Mouse (Mus musculus) common myeloid progenitor, adult 5-6 weeks (primary cell): ENCODE data around the gene Ippk. TPM values are rescaled to one million over a fixed set of nuclear protein-coding genes. Genes with fewer than 3 reads are reported as not detected.

Experiments
- ATAC-seq: replicated peaks from 2 replicates; pipeline ENCODE4 v1.8.0; 2016; ENCODE audit warnings: low read depth, mild to moderate bottlenecking, moderate TSS enrichment, inconsistent platforms; ENCODE audit not compliant: poor library complexity, severe bottlenecking
- total RNA-seq: library from RNA; stranded (forward); fragments of 200-1000, 187-1606 nt; gene quantifications from 2 replicates; pipeline ENCODE4 v1.2.3, GENCODE M21; 2017

The Ippk gene
- total RNA-seq, 1 experiment from 2014 or later = 11.3 TPM

- no peak for ATAC-seq
Measured at GRCm38 (mm10) chr13:49478851-49479374, 57.9 kb downstream of the Ippk start.

DNA sequence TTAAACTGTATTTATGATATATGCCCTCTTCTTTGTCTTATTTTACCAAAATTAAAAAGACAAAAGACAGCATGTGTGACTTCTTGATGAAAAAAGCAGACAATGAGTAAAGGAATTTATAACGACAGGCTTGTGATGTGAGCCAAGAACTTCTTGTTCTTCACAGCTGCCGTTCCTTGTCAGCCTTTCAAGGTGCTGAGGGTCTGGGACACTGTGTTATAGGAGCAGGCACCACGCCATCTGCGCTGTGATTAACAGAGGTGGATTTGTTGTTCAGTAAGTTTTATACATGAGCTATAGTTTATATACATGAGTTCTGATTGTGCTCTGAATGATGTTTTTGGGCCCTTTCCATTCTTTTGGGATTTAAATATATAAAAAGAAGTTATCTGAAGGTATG lies 58.4 kb downstream of the Ippk start:
- no peak for ATAC-seq

DNA sequence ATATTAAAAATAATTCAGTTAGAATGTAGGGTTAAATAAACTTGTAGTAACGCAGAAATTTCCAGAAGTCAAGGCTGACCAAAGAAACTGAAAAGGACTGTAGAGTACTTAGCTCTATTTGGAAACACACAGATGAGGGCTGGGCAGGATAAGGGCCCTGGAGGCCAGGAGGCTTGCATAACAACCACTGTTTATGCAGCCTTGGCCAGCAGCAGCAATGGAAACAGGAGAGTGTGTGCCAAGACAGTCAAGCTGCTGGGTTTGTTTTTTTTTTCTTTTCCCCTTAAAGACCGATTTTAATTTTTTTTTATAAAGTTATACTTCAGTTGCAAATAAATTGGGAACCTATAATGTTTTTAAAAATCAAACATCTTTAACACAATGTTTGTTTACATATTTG lies 59.0 kb downstream of the Ippk start:
- ATAC-seq = no peak

GRCm38 (mm10) chr13:49480551-49480950 lies 59.5 kb downstream of the Ippk start:
- ATAC-seq = no peak

DNA sequence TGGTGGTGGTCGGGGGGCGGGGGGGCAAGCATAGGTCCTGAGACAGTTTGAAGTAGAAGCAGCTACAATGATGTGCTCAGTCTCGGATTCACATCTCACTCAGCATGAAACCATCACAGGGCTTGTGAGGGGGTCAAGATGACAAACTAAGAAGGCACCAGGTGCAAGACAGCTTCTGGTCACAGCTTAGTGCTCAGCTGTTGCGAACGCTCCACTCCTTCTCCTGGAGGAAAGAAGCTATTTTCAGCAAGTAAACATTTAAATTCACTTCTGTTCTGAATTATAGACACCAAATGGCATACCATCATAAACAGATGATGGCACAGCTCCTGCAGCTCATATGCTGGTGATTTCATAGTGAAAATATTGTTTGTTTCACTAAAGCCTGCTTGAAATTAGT lies 64.3 kb downstream of the Ippk start:
- ATAC-seq = no peak

GRCm38 (mm10) chr13:49492376-49493368 lies 71.6 kb downstream of the Ippk start, which contains the start of gene Tes3-ps:
Tes3-ps (plus strand) TSS chr13:49493318.
- ATAC-seq = no peak

DNA sequence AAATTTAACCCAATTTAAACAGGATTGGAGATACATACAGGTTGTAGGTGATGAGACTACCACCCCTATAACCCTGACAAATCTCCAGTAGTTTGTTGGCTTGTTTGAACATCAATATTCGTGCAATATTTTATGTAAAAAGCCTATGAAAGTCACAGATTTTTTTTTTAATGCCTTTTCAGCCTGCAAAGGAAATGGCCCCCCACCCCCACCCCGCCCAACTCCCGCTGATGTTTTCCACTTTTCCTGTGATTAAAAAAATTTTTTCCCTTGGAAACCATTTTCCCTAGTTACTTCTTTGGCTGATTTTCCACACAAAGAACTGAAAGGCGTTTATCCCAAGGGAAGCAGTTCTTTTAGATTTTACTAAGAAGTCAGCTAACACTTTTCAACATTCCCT lies 83.5 kb downstream of the Ippk start, which contains the start of gene Ecm2:
Ecm2 (plus strand) TSS at position 301 of the 400 bp plus-strand sequence.
- ATAC-seq = no peak

DNA sequence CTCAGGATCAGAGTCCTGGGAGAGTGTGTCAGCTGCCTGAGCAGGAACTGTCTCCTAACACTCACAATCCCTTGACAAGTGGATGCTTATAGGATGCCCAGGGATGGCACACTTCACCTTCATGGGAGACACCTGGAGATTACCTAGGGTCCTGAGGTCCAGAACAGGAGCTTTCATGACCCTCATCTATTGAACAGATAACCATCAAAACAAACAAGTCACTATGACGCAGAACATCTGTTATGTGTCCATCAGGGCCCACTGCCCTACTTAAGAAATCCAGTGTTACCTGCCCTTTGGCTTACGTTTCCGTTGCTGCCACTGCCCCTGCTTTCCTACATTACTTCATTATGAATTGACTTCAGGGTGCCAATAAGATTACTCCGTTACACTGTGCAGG lies 84.7 kb downstream of the Ippk start:
- ATAC-seq = no peak

GRCm38 (mm10) chr13:49507176-49507575 lies 86.1 kb downstream of the Ippk start:
- no peak for ATAC-seq

Other genes starting within 250 kb of the Ippk start
- 29.3 and 42.7 TPM in 2 replicates for gene Ninj1, start 233.8 kb upstream of the Ippk start, total RNA-seq
- gene Card19, start 205.2 kb upstream of the Ippk start, total RNA-seq = 11.0 and 19.1 TPM in 2 replicates
- gene Susd3, start 172.5 kb upstream of the Ippk start, total RNA-seq = 1.4 and 4.2 TPM in 2 replicates
- gene Fgd3, start 100.9 kb upstream of the Ippk start, total RNA-seq = 8.8 and 11.9 TPM in 2 replicates
- 20.4 and 24.3 TPM in 2 replicates for gene Bicd2, start 79.7 kb upstream of the Ippk start, total RNA-seq
- gene Tes3-ps, start 72.1 kb downstream of the Ippk start, total RNA-seq = 10.0 and 10.6 TPM in 2 replicates
- 0.09 and 0.10 TPM in 2 replicates for gene Ecm2, start 83.6 kb downstream of the Ippk start, total RNA-seq
- not detected in 2 replicates for gene Aspn, start 123.2 kb downstream of the Ippk start, total RNA-seq
- not detected in 2 replicates for gene Omd, start 161.2 kb downstream of the Ippk start, total RNA-seq
- 0.37 and 0.39 TPM in 2 replicates for gene Ogn, start 186.8 kb downstream of the Ippk start, total RNA-seq
- gene Cenpp, start 231.5 kb downstream of the Ippk start, total RNA-seq = 31.6 and 40.2 TPM in 2 replicates
- 55.2 and 79.7 TPM in 2 replicates for gene Nol8, start 231.8 kb downstream of the Ippk start, total RNA-seq